Comparison of ENCODE assay signal across 8 mouse cellular contexts in genomic region chr2:160730797-160731116, GRCm38 (mm10). TPM values are rescaled to one million over a fixed set of nuclear protein-coding genes. Genes with fewer than 3 reads are reported as not detected.
DNase-seq lines count a peak whose midpoint lies in the region; ATAC-seq and TF ChIP-seq lines count a peak whose summit lies in the region.

No protein-coding gene starts in this region.

- H3K9ac ChIP-seq in heart, embryonic 12.5 days, result peak overlapping the region; percentile 89
- H3K9ac ChIP-seq in ES-Bruce4 (ENCODE audit: low read depth, poor library complexity, severe bottlenecking), result peak overlapping the region; percentile 90
- peak overlapping the region; percentile 97 for H3K9ac ChIP-seq in heart, embryonic 16.5 days (ENCODE audit: low read length)

- ATAC-seq in heart, embryonic 12.5 days (ENCODE audit: insufficient number of reproducible peaks, low FRiP score), result peak; percentile 29; the same call in 1 of the 2 replicates
- ATAC-seq in heart, embryonic 16.5 days (replicated peaks; ENCODE audit: extremely low read depth, insufficient read depth, low FRiP score), result no peak
- peak; percentile 38 for ATAC-seq in megakaryocyte-erythroid progenitor cell, adult 5-6 weeks (replicated peaks; ENCODE audit: low FRiP score, low TSS enrichment, poor library complexity, severe bottlenecking)

- no peak for TF ChIP-seq CTCF in ES-Bruce4 (IDR thresholded peaks at IDR 0.05; ENCODE audit: low read depth, low read length)

- H3K4me2 ChIP-seq in heart, embryonic 12.5 days, result peak overlapping the region; percentile 92
- peak overlapping the region; percentile 79 for H3K4me2 ChIP-seq in heart, embryonic 16.5 days (ENCODE audit: low read depth, low read length)

- DNase-seq in heart, postnatal 4 days, result no peak
- DNase-seq in spleen, postnatal 14 days (ENCODE audit: low spot score in 2 of 2), result no peak
- DNase-seq in cerebellum, adult 8-10 months, result no peak
- DNase-seq in MN1 (ENCODE audit: low spot score), result no peak

- TF ChIP-seq POLR2A in ES-Bruce4 (IDR thresholded peaks at IDR 0.05; ENCODE audit: insufficient read depth, low read length), result no peak

- no peak for TF ChIP-seq EP300 in ES-Bruce4 (IDR thresholded peaks at IDR 0.05; ENCODE audit: insufficient read depth, low read depth, low read length)

- no peaks in the 10 kb centered on the region for H3K27me3 ChIP-seq in heart, embryonic 12.5 days (replicated peaks)
- no peaks in the 10 kb centered on the region for H3K27me3 ChIP-seq in ES-Bruce4 (ENCODE audit: control insufficient read depth, insufficient read depth, low read length, poor library complexity, severe bottlenecking)
- no peaks in the 10 kb centered on the region for H3K27me3 ChIP-seq in heart, embryonic 16.5 days (ENCODE audit: control insufficient read depth, insufficient read depth, low read length)

- peak overlapping the region; percentile 69 for H3K4me3 ChIP-seq in heart, embryonic 12.5 days
- H3K4me3 ChIP-seq in ES-Bruce4 (ENCODE audit: low read depth, low read length), result peak overlapping the region; percentile 72
- H3K4me3 ChIP-seq in heart, embryonic 16.5 days (ENCODE audit: low read length), result peak overlapping the region; percentile 93

- WGBS in heart, embryonic 12.5 days, result 8% methylated on average over 19 of the region's 19 CpGs
- 5% methylated on average over 19 of the region's 19 CpGs for WGBS in heart, embryonic 16.5 days

- peaks cover 45% of the 10 kb centered on the region for H3K4me1 ChIP-seq in heart, embryonic 12.5 days (replicated peaks)
- H3K4me1 ChIP-seq in ES-Bruce4 (ENCODE audit: control insufficient read depth, insufficient read depth, low read length), result peaks cover 8% of the 10 kb centered on the region
- H3K4me1 ChIP-seq in heart, embryonic 16.5 days (ENCODE audit: control insufficient read depth, insufficient read depth, low read length), result peaks cover 40% of the 10 kb centered on the region

- H3K36me3 ChIP-seq in heart, embryonic 12.5 days, result peaks cover 10% of the 10 kb centered on the region
- H3K36me3 ChIP-seq in ES-Bruce4 (ENCODE audit: control insufficient read depth, insufficient read depth, low read length, poor library complexity, severe bottlenecking), result no peaks in the 10 kb centered on the region
- H3K36me3 ChIP-seq in heart, embryonic 16.5 days (ENCODE audit: control insufficient read depth, insufficient read depth), result peaks cover 5% of the 10 kb centered on the region

- no peak overlapping the region for H3K27ac ChIP-seq in heart, embryonic 12.5 days (ENCODE audit: poor library complexity, severe bottlenecking)
- no peak overlapping the region for H3K27ac ChIP-seq in ES-Bruce4 (ENCODE audit: insufficient read depth, low read length)
- H3K27ac ChIP-seq in heart, embryonic 16.5 days (ENCODE audit: low read length), result peak overlapping the region; percentile 91

- H3K9me3 ChIP-seq in heart, embryonic 12.5 days (replicated peaks), result no peaks in the 10 kb centered on the region
- H3K9me3 ChIP-seq in ES-Bruce4 (replicated peaks; ENCODE audit: control insufficient read depth, insufficient read depth, low read length, poor library complexity, severe bottlenecking), result no peaks in the 10 kb centered on the region
- H3K9me3 ChIP-seq in heart, embryonic 16.5 days (replicated peaks; ENCODE audit: control insufficient read depth, low read length), result no peaks in the 10 kb centered on the region

RNA-seq across cellular contexts. Expression of gene Plcg1, which starts 0.3 kb away (rescaled TPM):
- polyA plus RNA-seq in heart, embryonic 12.5 days (2016; fragmentation: Nextera tagmentation; extraction: Ambion mirVana), result 47.4 TPM in 2 replicates
- total RNA-seq in heart, postnatal 4 days (2021), result 10 to 100 TPM; 92.0 to 93.6 TPM
- 76.8 and 82.1 TPM in 2 replicates for polyA plus RNA-seq in ES-Bruce4 (2011; ENCODE audit: insufficient read depth, insufficient read length, low read depth, missing spikeins)
- 26.4 and 32.0 TPM in 2 replicates for polyA plus RNA-seq in heart, embryonic 16.5 days (2015; fragmentation: Nextera tagmentation; extraction: Ambion mirVana)
- 18.8 and 20.7 TPM in 2 replicates for total RNA-seq in megakaryocyte-erythroid progenitor cell, adult 5-6 weeks (2014; fragmentation: Nextera tagmentation)
- total RNA-seq in megakaryocyte-erythroid progenitor cell, adult 5-6 weeks (2017), result 14.7 and 19.3 TPM in 2 replicates
